ENCODE assay signal across 9 mouse cellular contexts in genomic region chr1:134513876-134514590, GRCm38 (mm10). TPM values are rescaled to one million over a fixed set of nuclear protein-coding genes. Genes with fewer than 3 reads are reported as not detected.
A peak's percentile ranks its signal among the peaks of the same experiment; 100 is the strongest.
DNase-seq lines count a peak whose midpoint lies in the region; ATAC-seq lines count a peak whose summit lies in the region.
"Had no signal": no experiment of that assay in that cellular context is flagged by ENCODE, and none has a peak within 500 bp of the region (broad histone marks: within the 10 kb centered on the region; RNA-seq: fewer than 3 reads in every experiment).

No protein-coding gene starts in this region.

- H3K4me2 ChIP-seq in forebrain, embryonic 16.5 days (ENCODE audit: low read length) = peak overlapping the region; percentile 65
- peak overlapping the region; percentile 78 for H3K4me2 ChIP-seq in limb, embryonic 15.5 days
- peak overlapping the region; percentile 60; the same call in 1 of the 2 replicates for H3K4me2 ChIP-seq in midbrain, embryonic 16.5 days (ENCODE audit: low read length)

- H3K4me3 ChIP-seq in forebrain, embryonic 16.5 days (replicated peaks; ENCODE audit: low read length) = peak overlapping the region; percentile 41
- H3K4me3 ChIP-seq in limb, embryonic 15.5 days = peak overlapping the region; percentile 41
- H3K4me3 ChIP-seq in midbrain, embryonic 16.5 days (ENCODE audit: low read depth, low read length) = no peak overlapping the region

- H3K4me1 ChIP-seq in forebrain, embryonic 16.5 days (replicated peaks; ENCODE audit: control insufficient read depth, insufficient read depth, low read length) = peaks cover 15% of the 10 kb centered on the region
- H3K4me1 ChIP-seq in limb, embryonic 15.5 days = peaks cover 30% of the 10 kb centered on the region
- no peaks in the 10 kb centered on the region; the same call in 1 of the 2 replicates for H3K4me1 ChIP-seq in midbrain, embryonic 16.5 days (ENCODE audit: control insufficient read depth, insufficient read depth, low read length)

- H3K9ac ChIP-seq in forebrain, embryonic 16.5 days (replicated peaks; ENCODE audit: low read depth, low read length) = no peak overlapping the region
- H3K9ac ChIP-seq in limb, embryonic 15.5 days = no peak overlapping the region
- H3K9ac ChIP-seq in midbrain, embryonic 16.5 days (ENCODE audit: low read depth, low read length) = no peak overlapping the region

- no peak for ATAC-seq in forebrain, embryonic 16.5 days
- no peak for ATAC-seq in limb, embryonic 15.5 days (ENCODE audit: insufficient number of reproducible peaks, low FRiP score, low TSS enrichment, low read depth)
- no peak for ATAC-seq in midbrain, embryonic 16.5 days

- H3K27ac ChIP-seq in forebrain, embryonic 16.5 days (ENCODE audit: low read length) = no peak overlapping the region
- H3K27ac ChIP-seq in limb, embryonic 15.5 days = no peak overlapping the region
- no peak overlapping the region for H3K27ac ChIP-seq in midbrain, embryonic 16.5 days (ENCODE audit: low read length)

- no peaks in the 10 kb centered on the region for H3K36me3 ChIP-seq in forebrain, embryonic 16.5 days (ENCODE audit: control insufficient read depth, insufficient read depth)
- peaks cover 6% of the 10 kb centered on the region; the same call in 1 of the 2 replicates for H3K36me3 ChIP-seq in limb, embryonic 15.5 days
- H3K36me3 ChIP-seq in midbrain, embryonic 16.5 days (ENCODE audit: control insufficient read depth, insufficient read depth, low read length) = no peaks in the 10 kb centered on the region

- WGBS in forebrain, embryonic 16.5 days = 36% methylated on average over 16 of the region's 16 CpGs
- 40% methylated on average over 16 of the region's 16 CpGs for WGBS in limb, embryonic 15.5 days
- WGBS in midbrain, embryonic 16.5 days = 45% methylated on average over 16 of the region's 16 CpGs

- DNase-seq in adrenal gland, postnatal 14 days = peak; percentile 25
- no peak for DNase-seq in adrenal gland, postnatal 4 days (ENCODE audit: low spot score in 2 of 2)
- no peak for DNase-seq in spleen, postnatal 14 days (ENCODE audit: low spot score in 2 of 2)
- no peak for DNase-seq in right cerebral cortex, postnatal 10 days (ENCODE audit: low spot score in 2 of 2)
- no peak for DNase-seq in left cerebral cortex, postnatal 36 days (ENCODE audit: low spot score in 2 of 2)

- intact Hi-C loops in left cerebral cortex, postnatal 36 days (cut with DNase I) = no loop called here

- no peaks in the 10 kb centered on the region for H3K9me3 ChIP-seq in forebrain, embryonic 16.5 days (ENCODE audit: control insufficient read depth, low read length)
- H3K9me3 ChIP-seq in limb, embryonic 15.5 days = no peaks in the 10 kb centered on the region
- no peaks in the 10 kb centered on the region for H3K9me3 ChIP-seq in midbrain, embryonic 16.5 days (replicated peaks; ENCODE audit: control insufficient read depth, low read length, poor library complexity, severe bottlenecking)

- peaks cover 11% of the 10 kb centered on the region; the same call in 1 of the 2 replicates for H3K27me3 ChIP-seq in forebrain, embryonic 16.5 days (replicated peaks; ENCODE audit: control insufficient read depth, insufficient read depth, low read length)
- H3K27me3 ChIP-seq in limb, embryonic 15.5 days = peaks cover 22% of the 10 kb centered on the region
- 0 out of 2 replicates have a peak, but pooled peaks cover 2% of the 10 kb centered on the region for H3K27me3 ChIP-seq in midbrain, embryonic 16.5 days (ENCODE audit: control insufficient read depth, insufficient read depth, low read depth, low read length)

RNA-seq across cellular contexts. Expression of gene Rabif, which starts 19.6 kb away (rescaled TPM):
- 26.4 and 29.9 TPM in 2 replicates for total RNA-seq in adrenal gland, postnatal 14 days (2021)
- total RNA-seq in adrenal gland, postnatal 4 days (2021) = 10 to 100 TPM; 28.7 to 29.6 TPM
- 63.0 and 63.7 TPM in 2 replicates for polyA plus RNA-seq in forebrain, embryonic 16.5 days (2015; fragmentation: Nextera tagmentation; extraction: Ambion mirVana)
- polyA plus RNA-seq in limb, embryonic 15.5 days (2015; fragmentation: Nextera tagmentation; extraction: Ambion mirVana) = 43.6 and 47.8 TPM in 2 replicates
- polyA plus RNA-seq in midbrain, embryonic 16.5 days (2015; fragmentation: Nextera tagmentation; extraction: Ambion mirVana) = 73.3 and 78.5 TPM in 2 replicates
- 10 to 100 TPM; 26.1 to 29.5 TPM for total RNA-seq in left cerebral cortex, postnatal 36 days (2021)

RNA-seq across cellular contexts. Expression of gene Mgat4e, which starts 35.4 kb away (rescaled TPM):
- not detected in 2 replicates for total RNA-seq in adrenal gland, postnatal 14 days (2021)
- total RNA-seq in adrenal gland, postnatal 4 days (2021) = not detected
- not detected in 2 replicates for polyA plus RNA-seq in forebrain, embryonic 16.5 days (2015; fragmentation: Nextera tagmentation; extraction: Ambion mirVana)
- polyA plus RNA-seq in limb, embryonic 15.5 days (2015; fragmentation: Nextera tagmentation; extraction: Ambion mirVana) = 0.10 TPM in 1 of 2 replicates, not detected in the other
- not detected in 2 replicates for polyA plus RNA-seq in midbrain, embryonic 16.5 days (2015; fragmentation: Nextera tagmentation; extraction: Ambion mirVana)
- total RNA-seq in left cerebral cortex, postnatal 36 days (2021) = not detected
- polyA plus RNA-seq: cortical plate, adult 2 months had no signal

RNA-seq across cellular contexts. Expression of gene Kdm5b, which starts 45.9 kb away (rescaled TPM):
- 42.0 and 44.0 TPM in 2 replicates for total RNA-seq in adrenal gland, postnatal 14 days (2021)
- 10 to 100 TPM; 64.0 to 65.5 TPM for total RNA-seq in adrenal gland, postnatal 4 days (2021)
- 103 and 109 TPM in 2 replicates for polyA plus RNA-seq in forebrain, embryonic 16.5 days (2015; fragmentation: Nextera tagmentation; extraction: Ambion mirVana)
- polyA plus RNA-seq in limb, embryonic 15.5 days (2015; fragmentation: Nextera tagmentation; extraction: Ambion mirVana) = 63.9 and 80.8 TPM in 2 replicates
- 66.5 and 78.9 TPM in 2 replicates for polyA plus RNA-seq in midbrain, embryonic 16.5 days (2015; fragmentation: Nextera tagmentation; extraction: Ambion mirVana)
- total RNA-seq in left cerebral cortex, postnatal 36 days (2021) = 10 to 100 TPM; 57.7 to 67.6 TPM

RNA-seq across cellular contexts. Expression of gene Klhl12, which starts 58.7 kb away (rescaled TPM):
- 18.6 and 19.5 TPM in 2 replicates for total RNA-seq in adrenal gland, postnatal 14 days (2021)
- 10 to 100 TPM; 25.4 to 26.5 TPM for total RNA-seq in adrenal gland, postnatal 4 days (2021)
- polyA plus RNA-seq in forebrain, embryonic 16.5 days (2015; fragmentation: Nextera tagmentation; extraction: Ambion mirVana) = 42.5 and 44.6 TPM in 2 replicates
- 22.1 and 25.9 TPM in 2 replicates for polyA plus RNA-seq in limb, embryonic 15.5 days (2015; fragmentation: Nextera tagmentation; extraction: Ambion mirVana)
- 37.6 and 37.9 TPM in 2 replicates for polyA plus RNA-seq in midbrain, embryonic 16.5 days (2015; fragmentation: Nextera tagmentation; extraction: Ambion mirVana)
- total RNA-seq in left cerebral cortex, postnatal 36 days (2021) = 10 to 100 TPM; 36.4 to 37.1 TPM
